Mouse (Mus musculus): ENCODE measurements around the gene Tuba1a. TPM values are rescaled to one million over a fixed set of nuclear protein-coding genes. Genes with fewer than 3 reads are reported as not detected.
A peak's percentile ranks its signal among the peaks of the same experiment; 100 is the strongest.

The Tuba1a gene
- polyA plus RNA-seq, 1 experiment from 2014 or later = 17,735 TPM

- no peak overlapping the region for H3K4me2 ChIP-seq (ENCODE audit: low read length)
- no peak for ATAC-seq
- H3K27ac ChIP-seq (ENCODE audit: low read length) = no peak overlapping the region
- no peaks in the 10 kb centered on the region for H3K36me3 ChIP-seq (ENCODE audit: control insufficient read depth, insufficient read depth, low read length)
- no peak overlapping the region for H3K9ac ChIP-seq (ENCODE audit: low read depth, low read length)
- no peaks in the 10 kb centered on the region; the same call in 1 of the 2 replicates for H3K9me3 ChIP-seq (replicated peaks; ENCODE audit: control insufficient read depth, low read length, poor library complexity, severe bottlenecking)
- H3K4me1 ChIP-seq (ENCODE audit: control insufficient read depth, insufficient read depth, low read length) = peaks cover 7% of the 10 kb centered on the region
- H3K27me3 ChIP-seq (ENCODE audit: control insufficient read depth, insufficient read depth, low read depth, low read length) = no peaks in the 10 kb centered on the region
- WGBS = 80% methylated on average over 3 of the region's 3 CpGs
- no peak overlapping the region for H3K4me3 ChIP-seq (ENCODE audit: low read depth, low read length)
These were observed 6.0 kb upstream of the Tuba1a start for GRCm38 (mm10) chr15:98959531-98959930.

DNA sequence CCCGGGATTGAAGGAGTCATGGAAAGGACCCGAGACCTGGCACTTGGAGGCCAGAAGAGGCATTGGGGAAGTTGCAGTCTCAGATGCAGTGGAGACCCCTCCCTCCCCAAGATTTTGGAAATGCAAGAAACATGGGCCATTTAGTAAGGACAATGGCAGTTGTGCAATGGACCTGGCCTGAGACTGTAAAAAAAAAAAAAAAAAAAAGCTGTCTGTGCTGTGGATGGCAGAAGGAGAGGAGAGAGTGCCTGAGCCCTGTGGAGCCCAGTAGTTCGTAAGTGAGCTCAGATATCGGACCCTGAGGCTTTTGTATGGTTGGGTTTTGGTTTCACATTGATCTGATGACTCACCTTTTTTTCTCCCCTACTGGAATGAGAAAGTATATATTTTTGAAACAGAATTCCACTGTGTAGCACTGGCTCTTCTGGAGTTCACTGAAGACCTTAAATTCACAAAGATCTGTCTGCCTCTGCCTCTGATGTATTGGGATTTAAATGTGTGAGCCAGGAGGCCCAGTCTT, 5.5 kb upstream of the Tuba1a start:
- no peaks in the 10 kb centered on the region for H3K27me3 ChIP-seq (ENCODE audit: control insufficient read depth, insufficient read depth, low read depth, low read length)
- H3K4me2 ChIP-seq (ENCODE audit: low read length) = no peak overlapping the region
- 91% methylated on average over 4 of the region's 4 CpGs for WGBS
- H3K4me3 ChIP-seq (ENCODE audit: low read depth, low read length) = no peak overlapping the region
- no peak for ATAC-seq
- no peaks in the 10 kb centered on the region; the same call in 1 of the 2 replicates for H3K9me3 ChIP-seq (replicated peaks; ENCODE audit: control insufficient read depth, low read length, poor library complexity, severe bottlenecking)
- no peak overlapping the region for H3K9ac ChIP-seq (ENCODE audit: low read depth, low read length)
- peaks cover 7% of the 10 kb centered on the region for H3K4me1 ChIP-seq (ENCODE audit: control insufficient read depth, insufficient read depth, low read length)
- no peak overlapping the region for H3K27ac ChIP-seq (ENCODE audit: low read length)
- H3K36me3 ChIP-seq (ENCODE audit: control insufficient read depth, insufficient read depth, low read length) = no peaks in the 10 kb centered on the region

DNA sequence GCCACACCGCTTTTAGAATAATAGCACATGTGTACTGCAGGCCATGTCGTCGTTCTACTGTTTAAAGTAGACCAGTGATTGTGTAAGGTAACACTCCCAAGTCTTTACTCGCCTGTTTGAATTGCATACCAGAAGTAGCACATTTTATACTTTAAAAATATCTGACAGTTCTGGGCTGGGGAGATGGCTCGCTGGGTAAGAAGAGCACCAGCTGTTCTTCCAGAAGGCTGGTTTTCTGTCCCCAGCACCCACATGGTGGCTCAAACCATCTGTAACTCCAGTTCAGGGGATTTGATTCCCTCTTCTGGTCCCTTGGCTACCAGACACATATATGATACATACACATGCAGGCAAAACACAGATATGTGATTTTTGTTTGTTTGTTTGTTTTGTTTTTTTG, 4.0 kb upstream of the Tuba1a start:
- no peak overlapping the region for H3K27ac ChIP-seq (ENCODE audit: low read length)
- WGBS = 90% methylated on average over 5 of the region's 5 CpGs
- no peak for ATAC-seq

GRCm38 (mm10) chr15:98956000-98956399, 2.5 kb upstream of the Tuba1a start:
- 37% methylated on average over 4 of the region's 4 CpGs for WGBS
- Histone ChIP-seq H3K36me3 (ENCODE audit: control insufficient read depth, insufficient read depth, low read length) (no peaks in the 10 kb centered on the region), H3K4me3 (ENCODE audit: low read depth, low read length) (no peak overlapping the region; the same call in 1 of the 2 replicates), H3K9ac (ENCODE audit: low read depth, low read length) (peak overlapping the region; percentile 82), H3K27me3 (ENCODE audit: control insufficient read depth, insufficient read depth, low read depth, low read length) (no peaks in the 10 kb centered on the region), H3K27ac (ENCODE audit: low read length) (peak overlapping the region; percentile 100), H3K4me2 (ENCODE audit: low read length) (peak overlapping the region; percentile 62), H3K4me1 (ENCODE audit: control insufficient read depth, insufficient read depth, low read length) (peaks cover 7% of the 10 kb centered on the region), H3K9me3 (replicated peaks; ENCODE audit: control insufficient read depth, low read length, poor library complexity, severe bottlenecking) (no peaks in the 10 kb centered on the region)
- no peak for ATAC-seq

More for the DNA sequence above, 4.0 kb upstream of the Tuba1a start:
- Histone ChIP-seq H3K36me3 (ENCODE audit: control insufficient read depth, insufficient read depth, low read length) (no peaks in the 10 kb centered on the region), H3K4me3 (ENCODE audit: low read depth, low read length) (no peak overlapping the region), H3K4me1 (ENCODE audit: control insufficient read depth, insufficient read depth, low read length) (peaks cover 7% of the 10 kb centered on the region), H3K9ac (ENCODE audit: low read depth, low read length) (no peak overlapping the region), H3K9me3 (replicated peaks; ENCODE audit: control insufficient read depth, low read length, poor library complexity, severe bottlenecking) (no peaks in the 10 kb centered on the region), H3K27me3 (ENCODE audit: control insufficient read depth, insufficient read depth, low read depth, low read length) (no peaks in the 10 kb centered on the region), H3K4me2 (ENCODE audit: low read length) (no peak overlapping the region)

GRCm38 (mm10) chr15:98955324-98955723, 1.8 kb upstream of the Tuba1a start:
- WGBS = 34% methylated on average over 4 of the region's 4 CpGs
- H3K36me3 ChIP-seq (ENCODE audit: control insufficient read depth, insufficient read depth, low read length) = no peaks in the 10 kb centered on the region
- no peaks in the 10 kb centered on the region for H3K27me3 ChIP-seq (ENCODE audit: control insufficient read depth, insufficient read depth, low read depth, low read length)

GRCm38 (mm10) chr15:98954425-98955253, 1.1 kb upstream of the Tuba1a start:
- peaks cover under 1% of the 10 kb centered on the region; the same call in 1 of the 2 replicates for H3K36me3 ChIP-seq (ENCODE audit: control insufficient read depth, insufficient read depth, low read length)
- no peaks in the 10 kb centered on the region for H3K27me3 ChIP-seq (ENCODE audit: control insufficient read depth, insufficient read depth, low read depth, low read length)
- peak overlapping the region; percentile 100 for H3K27ac ChIP-seq (ENCODE audit: low read length)
- H3K4me1 ChIP-seq (ENCODE audit: control insufficient read depth, insufficient read depth, low read length) = peaks cover 7% of the 10 kb centered on the region
- peak overlapping the region; percentile 82 for H3K9ac ChIP-seq (ENCODE audit: low read depth, low read length)
- H3K4me3 ChIP-seq (ENCODE audit: low read depth, low read length) = peak overlapping the region; percentile 94
- H3K4me2 ChIP-seq (ENCODE audit: low read length) = peak overlapping the region; percentile 62
- no peaks in the 10 kb centered on the region for H3K9me3 ChIP-seq (replicated peaks; ENCODE audit: control insufficient read depth, low read length, poor library complexity, severe bottlenecking)
- WGBS = 2% methylated on average over 14 of the region's 14 CpGs
- no peak for ATAC-seq

More at GRCm38 (mm10) chr15:98955324-98955723, 1.8 kb upstream of the Tuba1a start:
- Histone ChIP-seq H3K27ac (ENCODE audit: low read length) (peak overlapping the region; percentile 100), H3K9me3 (replicated peaks; ENCODE audit: control insufficient read depth, low read length, poor library complexity, severe bottlenecking) (no peaks in the 10 kb centered on the region), H3K9ac (ENCODE audit: low read depth, low read length) (peak overlapping the region; percentile 82), H3K4me3 (ENCODE audit: low read depth, low read length) (peak overlapping the region; percentile 94), H3K4me2 (ENCODE audit: low read length) (peak overlapping the region; percentile 62), H3K4me1 (ENCODE audit: control insufficient read depth, insufficient read depth, low read length) (peaks cover 7% of the 10 kb centered on the region)
- ATAC-seq = no peak

- Histone ChIP-seq H3K27ac (ENCODE audit: low read length) (peak overlapping the region; percentile 100), H3K4me3 (ENCODE audit: low read depth, low read length) (peak overlapping the region; percentile 94), H3K4me2 (ENCODE audit: low read length) (peak overlapping the region; percentile 12; the same call in 1 of the 2 replicates), H3K36me3 (ENCODE audit: control insufficient read depth, insufficient read depth, low read length) (peaks cover 3% of the 10 kb centered on the region; the same call in 1 of the 2 replicates), H3K27me3 (ENCODE audit: control insufficient read depth, insufficient read depth, low read depth, low read length) (no peaks in the 10 kb centered on the region), H3K9me3 (replicated peaks; ENCODE audit: control insufficient read depth, low read length, poor library complexity, severe bottlenecking) (no peaks in the 10 kb centered on the region), H3K9ac (ENCODE audit: low read depth, low read length) (peak overlapping the region; percentile 100), H3K4me1 (ENCODE audit: control insufficient read depth, insufficient read depth, low read length) (peaks cover 15% of the 10 kb centered on the region)
- peak; percentile 41 for ATAC-seq
- under 1% methylated on average over 41 of the region's 41 CpGs for WGBS
These were observed 627 bp downstream of the Tuba1a start for GRCm38 (mm10) chr15:98952751-98953400.

DNA sequence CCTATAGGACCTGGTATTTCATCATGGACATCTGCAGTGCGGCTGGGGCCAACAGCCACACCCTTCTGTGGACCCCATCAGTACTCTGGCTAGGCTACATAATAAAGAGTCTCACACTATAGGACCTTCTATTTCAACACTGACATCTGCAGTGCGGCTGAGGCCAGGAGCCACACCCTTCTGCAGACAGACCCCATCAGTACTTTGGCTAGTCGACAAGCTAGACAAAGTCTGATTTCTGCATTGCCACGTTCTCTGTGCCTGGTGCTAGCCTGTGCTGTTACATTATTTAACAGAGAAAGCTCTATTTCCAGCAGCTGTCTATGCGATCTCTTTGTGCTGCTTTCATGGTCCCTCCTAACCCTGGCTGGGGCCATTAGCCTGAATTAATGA, 1.4 kb downstream of the Tuba1a start:
- H3K9ac ChIP-seq (ENCODE audit: low read depth, low read length) = peak overlapping the region; percentile 100
- no peak for ATAC-seq
- H3K36me3 ChIP-seq (ENCODE audit: control insufficient read depth, insufficient read depth, low read length) = peaks cover 3% of the 10 kb centered on the region; the same call in 1 of the 2 replicates
- H3K27me3 ChIP-seq (ENCODE audit: control insufficient read depth, insufficient read depth, low read depth, low read length) = no peaks in the 10 kb centered on the region
- H3K4me2 ChIP-seq (ENCODE audit: low read length) = peak overlapping the region; percentile 59
- peak overlapping the region; percentile 100 for H3K27ac ChIP-seq (ENCODE audit: low read length)
- under 1% methylated on average over 5 of the region's 5 CpGs for WGBS
- no peaks in the 10 kb centered on the region for H3K9me3 ChIP-seq (replicated peaks; ENCODE audit: control insufficient read depth, low read length, poor library complexity, severe bottlenecking)
- H3K4me1 ChIP-seq (ENCODE audit: control insufficient read depth, insufficient read depth, low read length) = peaks cover 22% of the 10 kb centered on the region
- H3K4me3 ChIP-seq (ENCODE audit: low read depth, low read length) = peak overlapping the region; percentile 94
